Mouse (Mus musculus) MEL (cell line): ENCODE data around the gene Nsl1. TPM values are rescaled to one million over a fixed set of nuclear protein-coding genes. Genes with fewer than 3 reads are reported as not detected.

ENCODE experiments used
- DNase-seq: peaks from one replicate; pipeline ENCODE4 v3.0.0; 2011; ENCODE audit warnings: low read depth, low spot score
- H3K27ac ChIP-seq: 2 replicates; pipeline ENCODE4 v1.5.1; 2012; ENCODE audit warnings: low read depth, mild to moderate bottlenecking, control low read depth, low read length, moderate library complexity; ENCODE audit not compliant: control insufficient read depth
- H3K27me3 ChIP-seq, 2 experiments: fragments of 150-350 bp in 1 of 2; sonication (generic) in 1 of 2; 2 replicates each; pipeline ENCODE4 v1.6.1; 2012; ENCODE audit warnings: low read length in 2 of 2, mild to moderate bottlenecking in 2 of 2, improper control_type of control experiment in 1 of 2, moderate library complexity in 1 of 2; ENCODE audit not compliant: insufficient read depth in 2 of 2, control insufficient read depth in 1 of 2
- H3K36me3 ChIP-seq, 2 experiments: 2 replicates each; pipeline ENCODE4 v1.6.1; 2012 to 2014; ENCODE audit warnings: low read length in 2 of 2, improper control_type of control experiment in 1 of 2, inconsistent platforms in 1 of 2, mild to moderate bottlenecking in 1 of 2; ENCODE audit not compliant: insufficient read depth in 2 of 2, control insufficient read depth in 1 of 2
- H3K4me1 ChIP-seq, 2 experiments: fragments of 150-350 bp in 1 of 2; sonication (generic) in 1 of 2; 2 replicates each; pipeline ENCODE4 v1.6.1; 2012; ENCODE audit warnings: low read length in 2 of 2, improper control_type of control experiment in 1 of 2, mild to moderate bottlenecking in 1 of 2; ENCODE audit not compliant: insufficient read depth in 2 of 2, control insufficient read depth in 1 of 2
- H3K4me3 ChIP-seq, 2 experiments: fragments of 150-350 bp in 1 of 2; sonication (generic) in 1 of 2; 2 replicates each; pipeline ENCODE4 v1.5.1; 2012; ENCODE audit warnings: low read depth in 2 of 2, low read length in 2 of 2, mild to moderate bottlenecking in 2 of 2, moderate library complexity in 2 of 2, control low read depth in 1 of 2, improper control_type of control experiment in 1 of 2; ENCODE audit not compliant: control insufficient read depth in 1 of 2, insufficient read depth in 1 of 2
- H3K79me2 ChIP-seq: 2 replicates; pipeline ENCODE4 v1.6.1; 2012; ENCODE audit warnings: mild to moderate bottlenecking, low read length, moderate library complexity; ENCODE audit not compliant: control insufficient read depth, poor library complexity, insufficient read depth
- H3K9ac ChIP-seq: 2 replicates; pipeline ENCODE4 v1.6.1; 2012; ENCODE audit warnings: low read depth, mild to moderate bottlenecking, control low read depth, low read length, moderate library complexity; ENCODE audit not compliant: control insufficient read depth, poor library complexity, severe bottlenecking
- H3K9me3 ChIP-seq: fragments of 150-350 bp; sonication (generic); replicated peaks from 2 replicates; pipeline ENCODE4 v1.6.1; 2012; ENCODE audit warnings: mild to moderate bottlenecking, low read length, improper control_type of control experiment, moderate library complexity; ENCODE audit not compliant: insufficient read depth
- BHLHE40 ChIP-seq: IDR thresholded peaks from 2 replicates; pipeline ENCODE4 v1.6.1; 2012; ENCODE audit warnings: low read depth, mild to moderate bottlenecking, inconsistent platforms, low read length, improper control_type of control experiment, borderline replicate concordance
- CHD1 ChIP-seq: IDR thresholded peaks from 2 replicates; pipeline ENCODE4 v1.6.1; 2012; ENCODE audit warnings: low read depth, mild to moderate bottlenecking, inconsistent platforms, low read length, improper control_type of control experiment
- CTCF ChIP-seq, 3 experiments: IDR thresholded peaks in 2 of 3; conservative IDR thresholded peaks in 1 of 3; 2 replicates each; pipeline ENCODE4 v1.5.1; 2011 to 2012; ENCODE audit warnings: low read length in 3 of 3, low read depth in 2 of 3, mild to moderate bottlenecking in 2 of 3, improper control_type of control experiment in 1 of 3, inconsistent platforms in 1 of 3, mixed read lengths in 1 of 3, moderate library complexity in 1 of 3; ENCODE audit not compliant: control insufficient read depth in 1 of 3, insufficient read depth in 1 of 3, poor library complexity in 1 of 3, severe bottlenecking in 1 of 3
- E2F4 ChIP-seq: IDR thresholded peaks from 2 replicates; pipeline ENCODE4 v1.6.1; 2011; ENCODE audit warnings: low read depth, low read length, improper control_type of control experiment, borderline replicate concordance
- ELF1 ChIP-seq: IDR thresholded peaks from 2 replicates; pipeline ENCODE4 v1.6.1; 2014; ENCODE audit warnings: low read depth, mild to moderate bottlenecking, inconsistent platforms, low read length, improper control_type of control experiment, moderate library complexity
- EP300 ChIP-seq, 2 experiments: IDR thresholded peaks; 2 replicates each; pipeline ENCODE4 v1.6.1; 2011; ENCODE audit warnings: improper control_type of control experiment in 2 of 2, low read length in 2 of 2, low read depth in 1 of 2, mild to moderate bottlenecking in 1 of 2
- ETS1 ChIP-seq: IDR thresholded peaks from 2 replicates; pipeline ENCODE4 v1.6.1; 2012; ENCODE audit warnings: low read depth, mild to moderate bottlenecking, inconsistent platforms, low read length, improper control_type of control experiment, moderate library complexity
- GABPA ChIP-seq: IDR thresholded peaks from 2 replicates; pipeline ENCODE4 v1.6.1; 2012; ENCODE audit warnings: low read depth, mild to moderate bottlenecking, inconsistent platforms, low read length, improper control_type of control experiment, moderate library complexity
- GATA1 ChIP-seq: IDR thresholded peaks from 2 replicates; pipeline ENCODE4 v1.6.1; 2011; ENCODE audit warnings: low read depth, low read length, improper control_type of control experiment
- HCFC1 ChIP-seq: IDR thresholded peaks from 2 replicates; pipeline ENCODE4 v1.6.1; 2012; ENCODE audit warnings: low read depth, mild to moderate bottlenecking, inconsistent platforms, low read length, improper control_type of control experiment, moderate library complexity
- KAT2A ChIP-seq: conservative IDR thresholded peaks from 2 replicates; pipeline ENCODE4 v1.6.1; 2012; ENCODE audit warnings: low read depth, low read length, improper control_type of control experiment, inconsistent platforms
- MAFK ChIP-seq: IDR thresholded peaks from 2 replicates; pipeline ENCODE4 v1.6.1; 2011; ENCODE audit warnings: low read depth, mild to moderate bottlenecking, low read length, improper control_type of control experiment, borderline replicate concordance
- MAZ ChIP-seq: IDR thresholded peaks from 2 replicates; pipeline ENCODE4 v1.6.1; 2012; ENCODE audit warnings: low read depth, mild to moderate bottlenecking, inconsistent platforms, low read length, improper control_type of control experiment
- MEF2A ChIP-seq: IDR thresholded peaks from 2 replicates; pipeline ENCODE4 v1.6.1; 2014; ENCODE audit warnings: low read depth, mild to moderate bottlenecking, inconsistent platforms, low read length, improper control_type of control experiment; ENCODE audit not compliant: poor library complexity, insufficient replicate concordance, severe bottlenecking; ENCODE audit errors: extremely low read depth
- MXI1 ChIP-seq: IDR thresholded peaks from 2 replicates; pipeline ENCODE4 v1.6.1; 2011; ENCODE audit warnings: mild to moderate bottlenecking, low read depth, low read length, improper control_type of control experiment
- MYB ChIP-seq: IDR thresholded peaks from 2 replicates; pipeline ENCODE4 v1.6.1; 2011; ENCODE audit warnings: mild to moderate bottlenecking, low read depth, low read length, improper control_type of control experiment
- NRF1 ChIP-seq: IDR thresholded peaks from 2 replicates; pipeline ENCODE4 v1.6.1; 2014; ENCODE audit warnings: low read depth, mild to moderate bottlenecking, inconsistent platforms, low read length, improper control_type of control experiment, moderate library complexity; ENCODE audit not compliant: poor library complexity, insufficient read depth, severe bottlenecking
- POLR2A ChIP-seq, 2 experiments: IDR thresholded peaks; 2 replicates each; pipeline ENCODE4 v1.6.1; 2011 to 2012; ENCODE audit warnings: low read length in 2 of 2, mild to moderate bottlenecking in 2 of 2, control low read depth in 1 of 2, improper control_type of control experiment in 1 of 2, low read depth in 1 of 2, moderate library complexity in 1 of 2; ENCODE audit not compliant: control insufficient read depth in 1 of 2, insufficient read depth in 1 of 2, poor library complexity in 1 of 2
- SIN3A ChIP-seq: IDR thresholded peaks from 2 replicates; pipeline ENCODE4 v1.6.1; 2012; ENCODE audit warnings: low read length, improper control_type of control experiment, inconsistent platforms
- SMC3 ChIP-seq: IDR thresholded peaks from 2 replicates; pipeline ENCODE4 v1.6.1; 2011; ENCODE audit warnings: low read depth, low read length, improper control_type of control experiment
- TBP ChIP-seq: IDR thresholded peaks from 2 replicates; pipeline ENCODE4 v1.8.0; 2011; ENCODE audit warnings: low read depth, low read length, improper control_type of control experiment
- TCF12 ChIP-seq: IDR thresholded peaks from 2 replicates; pipeline ENCODE4 v1.6.1; 2014; ENCODE audit warnings: low read depth, mild to moderate bottlenecking, inconsistent platforms, low read length, improper control_type of control experiment, moderate library complexity
- UBTF ChIP-seq: IDR thresholded peaks from 2 replicates; pipeline ENCODE4 v1.6.1; 2012; ENCODE audit warnings: low read depth, mild to moderate bottlenecking, inconsistent platforms, low read length, improper control_type of control experiment, moderate library complexity, borderline replicate concordance; ENCODE audit not compliant: insufficient read depth
- USF2 ChIP-seq, 2 experiments: IDR thresholded peaks; 2 replicates each; pipeline ENCODE4 v1.6.1; 2011 to 2012; ENCODE audit warnings: improper control_type of control experiment in 2 of 2, low read length in 2 of 2, borderline replicate concordance in 1 of 2, inconsistent platforms in 1 of 2, low read depth in 1 of 2, mild to moderate bottlenecking in 1 of 2; ENCODE audit not compliant: insufficient read depth in 1 of 2
- ZKSCAN1 ChIP-seq: IDR thresholded peaks from 2 replicates; pipeline ENCODE4 v1.6.1; 2012; ENCODE audit warnings: low read depth, mild to moderate bottlenecking, inconsistent platforms, low read length, improper control_type of control experiment, moderate library complexity
- ZMIZ1 ChIP-seq: IDR thresholded peaks from 2 replicates; pipeline ENCODE4 v1.6.1; 2012; ENCODE audit warnings: low read depth, mild to moderate bottlenecking, inconsistent platforms, low read length, improper control_type of control experiment, moderate library complexity
- ZNF384 ChIP-seq: IDR thresholded peaks from 2 replicates; pipeline ENCODE4 v1.6.1; 2012; ENCODE audit warnings: low read depth, mild to moderate bottlenecking, inconsistent platforms, low read length, improper control_type of control experiment
- polyA plus RNA-seq, 2 experiments: library from polyadenylated mRNA; stranded (reverse) in 1 of 2; unstranded in 1 of 2; fragments of >175 nt in 1 of 2; fragments of >200 nt in 1 of 2; gene quantifications; 2 replicates each; pipeline versions ENCODE4 v1.2.1 to v1.2.4; 2012; ENCODE audit warnings: low replicate concordance in 2 of 2, low read depth in 1 of 2; ENCODE audit not compliant: insufficient read length in 2 of 2, insufficient read depth in 1 of 2, missing spikeins in 1 of 2
- total RNA-seq: library from RNA; depleted of rRNA; stranded (reverse); fragments of 300-350 nt; gene quantifications from 2 replicates; pipeline ENCODE4 v1.2.3, GENCODE M21; 2012

Gene Nsl1
- total and polyA plus RNA-seq, 3 experiments, result 24.2 to 41.9 TPM; not detected in 1

- no peak for DNase-seq
- Histone ChIP-seq H3K36me3 (peaks cover 4 to 40% of the 10 kb centered on the region in 2 experiments; a peak in 3 of 4 replicates), H3K4me3 (no peak overlapping the region)
Measured at GRCm38 (mm10) chr1:191075199-191075883, 12.5 kb downstream of the Nsl1 start.

GRCm38 (mm10) chr1:191083230-191083629 is 20.4 kb downstream of the Nsl1 start:
- Histone ChIP-seq H3K36me3 (peaks cover 20 to 32% of the 10 kb centered on the region in 2 experiments), H3K9ac (no peak overlapping the region), H3K79me2 (no peaks in the 10 kb centered on the region), H3K27ac (no peak overlapping the region), H3K4me1 (peaks cover 15 to 30% of the 10 kb centered on the region in 2 experiments), H3K4me3 (no peak overlapping the region), H3K9me3 (no peaks in the 10 kb centered on the region), H3K27me3 (no peaks in the 10 kb centered on the region)
- DNase-seq, result no peak
- no peak for TF ChIP-seq ZNF384
- no peak for TF ChIP-seq USF2 (IDR thresholded peaks at IDR 0.05; ENCODE audit: borderline replicate concordance in 1 of 2, insufficient read depth in 1 of 2, low read depth in 1 of 2, low read length in 2 of 2)
- no peak for TF ChIP-seq TBP
- TF ChIP-seq TCF12, result no peak
- TF ChIP-seq MXI1, result no peak
- TF ChIP-seq CHD1, result no peak
- no peak for TF ChIP-seq NRF1
- TF ChIP-seq POLR2A (IDR thresholded peaks at IDR 0.05; ENCODE audit: control insufficient read depth in 1 of 2, insufficient read depth in 1 of 2, low read depth in 1 of 2, low read length in 2 of 2, poor library complexity in 1 of 2), result no peak
- no peak for TF ChIP-seq MAFK
- TF ChIP-seq SIN3A, result no peak
- no peak for TF ChIP-seq ZMIZ1
- TF ChIP-seq ZKSCAN1, result no peak
- no peak for TF ChIP-seq GABPA
- no peak for TF ChIP-seq ELF1
- TF ChIP-seq GATA1, result no peak

More at GRCm38 (mm10) chr1:191075199-191075883, 12.5 kb downstream of the Nsl1 start:
- Histone ChIP-seq H3K27me3 (no peaks in the 10 kb centered on the region), H3K9ac (no peak overlapping the region), H3K79me2 (no peaks in the 10 kb centered on the region), H3K4me1 (peaks cover 4 to 5% of the 10 kb centered on the region in 2 experiments; a peak in 2 of 4 replicates), H3K27ac (no peak overlapping the region), H3K9me3 (no peaks in the 10 kb centered on the region)
- no peak for TF ChIP-seq E2F4
- peak; percentile 51 to 68 (median 59) for TF ChIP-seq CTCF (IDR thresholded peaks at IDR 0.05 in 2 of 3, conservative IDR thresholded peaks at IDR 0.05 in 1 of 3; ENCODE audit: control insufficient read depth in 1 of 3, insufficient read depth in 1 of 3, low read depth in 2 of 3, low read length in 3 of 3, poor library complexity in 1 of 3, severe bottlenecking in 1 of 3)
- no peak for TF ChIP-seq HCFC1
- no peak for TF ChIP-seq UBTF
- TF ChIP-seq ETS1, result no peak
- no peak for TF ChIP-seq TBP
- no peak for TF ChIP-seq BHLHE40
- TF ChIP-seq SMC3, result peak; percentile 38
- TF ChIP-seq MEF2A, result no peak
- TF ChIP-seq SIN3A, result no peak
- no peak for TF ChIP-seq MAZ
- no peak for TF ChIP-seq EP300 (IDR thresholded peaks at IDR 0.05; ENCODE audit: low read depth in 1 of 2, low read length in 2 of 2)
- no peak for TF ChIP-seq CHD1
- no peak for TF ChIP-seq TCF12
- no peak for TF ChIP-seq KAT2A
- no peak for TF ChIP-seq MYB
